Mouse (Mus musculus): ENCODE measurements around the gene Mrc2.
A peak's percentile ranks its signal among the peaks of the same experiment; 100 is the strongest.

DNA sequence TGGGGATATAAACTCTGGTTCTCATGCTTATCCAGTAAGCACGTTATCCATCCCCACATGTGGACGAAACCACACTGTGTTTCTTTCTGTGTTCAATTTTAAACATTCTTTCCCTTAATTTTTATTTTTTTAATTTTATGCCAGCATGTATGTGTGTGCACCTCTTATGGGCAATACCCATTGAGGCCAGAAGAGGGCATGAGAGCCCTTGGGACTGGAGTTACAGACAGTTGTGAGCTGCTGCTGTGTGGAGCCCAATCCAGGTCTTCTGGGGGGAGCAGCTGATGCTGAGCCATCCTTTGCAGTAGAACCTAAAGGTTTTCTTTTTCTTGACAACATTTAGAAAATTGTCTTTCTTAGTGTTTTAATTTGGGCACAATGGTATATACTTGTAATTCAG is 52.8 kb downstream of the Mrc2 start:
- TF ChIP-seq CTCF (conservative IDR thresholded peaks at IDR 0.05; ENCODE audit: insufficient read depth, insufficient read length, low read depth, low read length) (peak; percentile 66), POLR2A (IDR thresholded peaks at IDR 0.05; ENCODE audit: low read depth, low read length) (no peak)
